Mouse (Mus musculus) liver, adult 2 months (tissue): ENCODE results near the gene Gm9639.
"Not testable (repeated sequence)": the region's sequence is repeated elsewhere in the genome, so short reads cannot be mapped to it uniquely, and the experiment has no call there.

Experiments used
- CTCF ChIP-seq: fragments of 200-500 bp; IDR thresholded peaks from 2 replicates; pipeline ENCODE4 v1.5.1; 2011; ENCODE audit warnings: low read depth, low read length, control low read depth
- POLR2A ChIP-seq: fragments of 200-500 bp; IDR thresholded peaks from 2 replicates; pipeline ENCODE4 v1.6.1; 2011; ENCODE audit warnings: low read length, control low read depth; ENCODE audit not compliant: insufficient read depth; ENCODE audit errors: extremely low read depth

- not testable (repeated sequence) for TF ChIP-seq POLR2A, CTCF
Observed at GRCm38 (mm10) chr10:77771225-77771624, 23.7 kb downstream of the Gm9639 start, which contains the start of gene Gm3238.
